Mouse (Mus musculus) urinary bladder, postnatal 4 days (tissue): Measurements from ENCODE around the gene B9d1.

ENCODE experiments used
- DNase-seq, 2 experiments: peaks; one replicate each; pipeline ENCODE4 v3.0.0; 2021 to 2022; ENCODE audit warnings: low spot score in 2 of 2

Gene B9d1

GRCm38 (mm10) chr11:61504713-61505257 is at the start of gene B9d1:
B9d1 (plus strand) TSS chr11:61505144.
- peak; percentile 91 to 92 for DNase-seq

DNA sequence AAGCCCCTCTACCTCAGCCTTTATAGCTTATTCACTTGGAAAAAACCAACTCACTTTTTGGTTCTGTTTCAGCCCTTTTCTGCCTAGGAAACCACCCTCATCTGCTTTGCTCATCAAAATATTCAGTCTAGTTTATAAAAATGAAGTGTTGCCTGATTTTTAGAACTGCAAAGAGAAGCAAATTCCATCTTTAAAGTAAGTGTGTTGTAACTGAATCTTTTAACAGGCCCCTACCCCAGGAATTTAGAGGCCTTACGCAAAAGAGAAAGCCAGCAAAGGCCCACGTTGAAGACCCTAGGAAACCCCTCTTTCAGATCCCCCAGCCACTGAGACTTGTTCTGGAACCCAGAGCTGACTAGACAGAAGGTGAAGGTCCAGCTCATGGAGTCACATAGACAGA is 40.9 kb upstream of the B9d1 start:
- no peak for DNase-seq

DNA sequence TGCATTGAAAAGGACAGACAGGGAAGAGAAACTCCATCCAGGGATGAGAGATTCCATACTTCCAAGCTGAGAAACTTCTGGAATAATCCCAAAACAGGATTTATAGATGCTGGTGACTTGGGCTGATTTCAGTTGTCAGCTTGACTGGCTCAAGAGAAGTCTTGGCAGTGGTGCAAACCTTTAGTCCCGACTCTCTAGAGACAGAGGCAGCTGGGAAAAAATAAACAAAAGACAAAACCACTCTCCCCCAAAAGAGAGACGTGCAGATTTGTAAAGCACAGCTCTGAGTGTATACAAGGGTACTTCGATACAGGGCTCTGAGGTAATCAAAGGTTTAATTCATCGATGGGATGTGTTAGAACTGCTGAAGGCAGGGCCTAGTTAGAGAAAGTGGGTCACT is 39.5 kb upstream of the B9d1 start:
- no peak for DNase-seq

GRCm38 (mm10) chr11:61468534-61468933 is 36.4 kb upstream of the B9d1 start:
- no peak for DNase-seq

DNA sequence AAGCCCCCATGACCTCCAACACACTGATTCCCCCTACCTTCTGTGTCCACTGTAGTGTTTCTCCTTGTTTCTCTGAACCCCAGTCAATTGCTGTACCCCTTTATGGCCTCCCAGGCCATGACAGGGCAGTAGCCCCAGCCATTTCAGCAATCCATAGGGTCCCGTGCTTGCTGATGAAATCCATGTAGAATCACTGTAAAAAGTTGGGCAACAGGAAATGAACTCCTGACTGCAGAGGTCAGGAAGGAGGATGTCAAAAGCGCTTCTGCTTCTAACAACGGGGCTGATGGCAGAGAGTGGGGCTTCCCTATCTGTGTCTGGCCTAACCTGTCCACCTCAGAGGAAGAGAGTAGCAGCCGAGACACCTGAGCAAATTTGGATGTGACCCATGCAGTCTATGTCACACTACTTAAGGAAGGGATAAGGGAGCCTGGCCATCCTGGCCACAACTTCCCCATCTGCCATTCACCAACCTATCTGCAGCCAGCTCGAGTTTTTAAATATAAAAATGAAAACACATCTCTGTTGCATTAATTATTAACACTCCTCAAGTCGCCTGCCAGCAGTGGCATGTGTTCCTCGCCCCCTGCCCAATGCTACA is 35.5 kb upstream of the B9d1 start:
- DNase-seq, result no peak

DNA sequence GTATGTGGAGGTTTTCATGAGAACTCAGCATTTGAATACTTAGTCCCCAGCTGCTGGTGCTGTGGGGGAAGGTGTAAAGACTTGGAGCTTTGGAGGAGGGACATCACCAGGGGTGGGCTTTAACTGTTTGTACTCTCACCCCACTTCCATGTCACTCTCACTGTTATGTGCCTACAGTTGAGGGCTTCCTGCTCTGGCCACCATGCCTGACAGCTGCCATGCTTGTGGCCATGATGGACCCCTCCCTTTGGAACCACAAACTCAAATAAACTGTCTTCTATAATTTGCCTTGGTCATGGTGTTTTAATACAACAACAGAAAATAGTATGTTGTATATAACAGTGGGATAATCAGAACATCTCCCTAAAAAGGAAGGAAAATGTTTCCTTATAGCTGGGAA is 34.1 kb upstream of the B9d1 start:
- DNase-seq, result no peak

DNA sequence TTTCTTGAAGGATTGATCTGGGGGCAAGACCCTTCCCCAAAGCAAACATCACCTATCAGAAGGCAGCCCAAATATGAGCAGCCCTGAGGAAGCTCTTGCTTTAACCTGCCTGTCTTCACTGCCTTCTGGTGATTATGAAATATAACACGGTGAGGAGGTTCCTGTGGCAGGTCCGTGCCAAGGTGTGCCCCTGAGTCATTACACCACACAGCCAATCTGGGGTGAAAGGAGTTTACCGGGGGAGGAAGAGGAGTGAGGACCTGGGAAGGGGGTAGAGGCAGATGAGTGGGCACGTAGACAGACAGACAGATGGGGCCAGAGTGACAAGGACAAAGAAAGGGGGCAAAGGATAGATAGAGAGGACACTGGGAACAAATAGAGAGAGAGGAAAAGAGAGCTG is 31.3 kb upstream of the B9d1 start:
- DNase-seq, result no peak

GRCm38 (mm10) chr11:61476786-61477382 is 28.1 kb upstream of the B9d1 start:
- no peak for DNase-seq

GRCm38 (mm10) chr11:61477566-61478508 is 27.1 kb upstream of the B9d1 start:
- no peak for DNase-seq

- no peak for DNase-seq
These were observed 26.2 kb upstream of the B9d1 start for GRCm38 (mm10) chr11:61478788-61479187.

GRCm38 (mm10) chr11:61481239-61482090 is 23.5 kb upstream of the B9d1 start:
- no peak for DNase-seq

DNA sequence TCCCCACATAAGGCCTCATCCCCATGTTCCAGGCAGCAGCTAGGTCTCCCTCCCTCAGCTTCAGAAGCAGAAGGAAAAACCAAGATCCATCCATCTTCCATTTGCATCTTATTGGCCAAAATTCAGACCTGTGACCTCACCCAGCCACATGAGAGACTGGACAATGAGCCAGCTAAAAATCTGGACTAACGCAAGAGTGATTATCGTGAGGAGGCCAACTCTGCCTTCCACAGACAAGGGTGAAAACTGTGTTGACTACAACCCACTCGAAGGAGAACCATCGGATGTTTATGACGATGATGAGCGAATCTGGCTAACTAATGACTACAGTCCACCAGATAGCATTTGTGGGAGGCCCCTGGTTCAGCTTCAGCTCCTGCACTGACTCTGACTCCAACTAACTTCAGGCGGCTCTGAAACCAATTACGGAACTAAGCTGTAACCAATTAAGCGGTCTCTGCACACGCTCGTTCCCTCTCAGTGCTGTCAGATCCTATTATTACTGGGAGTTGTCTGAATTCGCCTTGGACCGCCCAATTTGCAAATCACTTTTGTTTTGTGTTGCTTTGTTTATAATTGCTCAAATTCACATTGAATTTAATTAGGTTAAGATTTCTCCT is 21.6 kb upstream of the B9d1 start:
- no peak for DNase-seq

DNA sequence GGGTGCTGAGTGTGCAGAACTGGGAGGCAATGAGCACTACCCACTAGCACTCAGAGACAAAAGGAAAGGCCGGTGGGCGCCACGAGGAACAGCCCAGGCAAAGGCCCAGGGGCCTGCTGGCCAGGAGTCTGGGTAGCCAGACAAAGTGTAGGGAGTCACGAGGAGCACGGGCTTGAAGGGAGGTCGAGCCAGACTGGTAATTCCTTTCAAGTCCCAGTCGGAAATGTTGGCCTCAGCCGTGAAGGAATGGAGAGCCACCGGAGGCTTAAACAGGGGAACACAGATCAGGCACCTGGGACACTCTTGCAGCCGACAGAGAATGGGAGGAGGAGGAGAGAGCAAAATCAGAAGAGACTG is 20.7 kb upstream of the B9d1 start:
- no peak for DNase-seq

GRCm38 (mm10) chr11:61484613-61485540 is 20.1 kb upstream of the B9d1 start, which contains the start of gene Mfap4:
Mfap4 (plus strand) TSS chr11:61485431.
- DNase-seq, result peak; percentile 70 to 72

- DNase-seq, result no peak
These were observed 19.1 kb upstream of the B9d1 start for GRCm38 (mm10) chr11:61485541-61486457.

DNA sequence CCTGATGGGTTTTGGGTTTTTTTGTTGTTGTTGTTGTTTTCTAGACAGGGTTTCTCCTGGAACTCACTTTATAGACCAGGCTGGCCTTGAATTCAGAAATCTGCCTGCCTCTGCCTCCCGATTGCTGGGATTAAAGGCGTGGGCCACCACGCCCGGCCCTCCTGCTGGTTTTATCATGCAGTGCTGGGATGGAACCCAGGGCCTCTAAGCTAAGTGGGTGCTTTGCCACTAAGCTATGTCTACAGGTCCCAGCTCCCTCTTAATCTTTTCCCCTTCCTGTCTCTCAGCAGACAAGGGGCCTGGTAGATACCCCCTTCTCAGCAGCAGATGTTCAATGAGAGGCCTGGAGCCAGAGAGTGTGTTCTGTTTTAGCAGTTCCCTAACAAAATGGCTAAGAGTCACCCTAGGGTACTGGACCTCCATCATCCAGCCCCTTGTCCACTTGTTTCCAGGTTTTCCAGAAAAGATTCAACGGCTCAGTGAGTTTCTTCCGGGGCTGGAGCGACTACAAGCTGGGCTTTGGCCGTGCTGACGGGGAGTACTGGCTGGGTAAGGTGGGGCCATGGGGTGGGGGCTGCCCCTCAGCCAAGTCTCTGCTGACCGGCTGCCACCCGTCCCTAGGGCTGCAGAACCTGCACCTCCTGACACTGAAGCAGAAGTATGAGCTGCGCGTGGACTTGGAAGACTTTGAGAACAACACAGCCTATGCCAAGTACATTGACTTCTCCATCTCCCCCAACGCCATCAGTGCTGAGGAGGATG is 18.3 kb upstream of the B9d1 start:
- no peak for DNase-seq

DNA sequence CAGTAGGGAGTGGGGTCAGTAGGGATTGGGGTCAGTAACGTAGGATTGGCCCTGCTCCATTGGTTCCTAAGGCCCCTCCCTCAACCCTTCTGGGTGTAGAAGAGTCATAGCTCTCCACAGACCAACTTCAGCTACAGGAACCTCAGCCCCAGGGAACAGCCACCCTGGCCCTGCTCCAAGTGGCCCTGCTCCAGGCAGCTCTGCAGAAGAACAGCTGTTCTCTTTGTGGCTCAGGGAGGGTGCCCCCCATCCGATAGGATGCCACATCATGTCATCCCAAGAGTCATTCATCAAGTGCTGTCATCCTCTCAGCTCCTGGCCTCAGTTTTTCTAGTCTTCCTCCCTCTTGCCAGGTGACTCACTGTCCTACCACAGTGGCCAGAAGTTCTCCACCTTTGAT is 17.5 kb upstream of the B9d1 start:
- DNase-seq, result peak in 1 of 2 experiments; percentile 65

GRCm38 (mm10) chr11:61487936-61488335 is 17.0 kb upstream of the B9d1 start:
- no peak for DNase-seq
